Mouse (Mus musculus) G1E (cell line): Measurements from ENCODE around the gene Tmprss4.

Experiments
- CTCF ChIP-seq: IDR thresholded peaks from 2 replicates; pipeline ENCODE4 v1.5.1; 2012; ENCODE audit warnings: low read depth, low read length, inconsistent platforms, mixed read lengths
- GATA1 ChIP-seq: IDR thresholded peaks from 2 replicates; pipeline ENCODE4 v1.6.1; 2012; ENCODE audit warnings: borderline replicate concordance, low read length, inconsistent platforms, mixed read lengths

DNA sequence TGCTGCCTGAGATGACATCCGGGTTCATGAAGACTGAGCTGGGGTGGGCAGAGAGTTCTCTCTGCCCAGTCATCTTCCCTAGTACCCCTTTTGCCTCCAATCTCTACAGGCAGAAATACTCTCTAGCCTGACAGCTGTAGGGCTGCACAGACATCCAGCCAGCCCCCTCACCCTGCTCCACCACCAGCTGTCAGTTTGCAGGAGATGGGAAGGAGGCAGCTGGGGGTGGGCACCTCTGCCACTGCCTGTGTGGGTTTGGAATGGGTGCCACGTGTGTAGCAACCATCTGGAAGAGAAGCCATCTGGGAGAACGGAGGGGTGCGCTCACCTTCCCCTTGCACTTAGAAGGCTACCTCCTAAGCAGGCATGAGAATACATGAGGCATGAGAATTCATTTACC, 18.6 kb downstream of the Tmprss4 start:
- TF ChIP-seq CTCF (no peak), GATA1 (no peak)
